Mouse (Mus musculus): ENCODE measurements at regions not wholly inside any gene's neighbourhood (a gene's known extent, or its start where the extent isn't known, plus 50 kb on each side); places are given as distances from the start of the nearest gene placed in this dataset.

DNA sequence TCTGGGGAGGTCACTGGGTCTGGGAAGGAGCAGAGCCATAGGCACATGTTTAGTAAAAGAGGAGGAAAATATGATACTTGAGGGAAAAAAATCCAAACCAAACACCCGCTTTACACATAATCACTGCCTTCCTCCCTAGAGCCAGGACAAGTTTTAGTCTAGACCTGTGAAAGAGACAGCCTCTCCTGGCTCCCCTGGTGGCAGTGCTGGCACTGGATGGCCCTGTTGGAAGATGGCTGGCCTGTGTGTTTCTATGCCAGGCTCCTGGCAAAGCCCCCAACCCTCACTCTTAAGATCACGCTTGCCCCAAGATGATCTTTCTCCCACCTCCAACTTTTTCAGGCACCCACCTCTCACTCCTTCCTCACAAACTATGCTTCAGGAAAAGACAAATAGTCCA, 112.6 kb upstream of the Zfp703 start:
- TF ChIP-seq CTCF (IDR thresholded peaks at IDR 0.05), result no peak
- no peak for DNase-seq (ENCODE audit: extremely low spot score in 1 of 2, low spot score in 2 of 2)
- intact Hi-C loops (cut with DNase I), result no loop called here
- no peak overlapping the region for H3K4me3 ChIP-seq
- no peak overlapping the region for H3K27ac ChIP-seq

DNA sequence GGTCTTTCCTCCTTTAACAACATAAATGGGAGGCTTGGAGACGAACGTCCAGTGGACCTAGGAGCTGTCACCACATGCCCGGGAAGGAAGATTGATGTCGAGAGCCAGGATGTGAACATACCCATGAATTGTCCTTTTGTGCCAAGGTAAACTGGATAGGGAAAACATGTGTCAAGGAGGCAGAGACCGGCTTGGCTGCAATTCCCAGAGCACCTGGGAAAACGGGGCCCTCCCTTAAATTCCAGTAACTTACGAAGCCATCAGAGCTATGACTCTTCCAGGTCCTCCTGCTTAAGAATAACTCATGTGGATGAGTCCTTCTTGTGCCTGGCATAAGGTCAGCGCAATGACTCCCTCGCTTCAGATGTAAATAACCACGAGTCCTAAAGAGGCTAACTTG, 112.2 kb upstream of the Zfp703 start:
- intact Hi-C loops (cut with DNase I), result no loop called here
- Histone ChIP-seq H3K4me3 (no peak overlapping the region), H3K27ac (no peak overlapping the region)
- no peak for DNase-seq (ENCODE audit: extremely low spot score in 1 of 2, low spot score in 2 of 2)
- TF ChIP-seq CTCF (IDR thresholded peaks at IDR 0.05), result no peak

DNA sequence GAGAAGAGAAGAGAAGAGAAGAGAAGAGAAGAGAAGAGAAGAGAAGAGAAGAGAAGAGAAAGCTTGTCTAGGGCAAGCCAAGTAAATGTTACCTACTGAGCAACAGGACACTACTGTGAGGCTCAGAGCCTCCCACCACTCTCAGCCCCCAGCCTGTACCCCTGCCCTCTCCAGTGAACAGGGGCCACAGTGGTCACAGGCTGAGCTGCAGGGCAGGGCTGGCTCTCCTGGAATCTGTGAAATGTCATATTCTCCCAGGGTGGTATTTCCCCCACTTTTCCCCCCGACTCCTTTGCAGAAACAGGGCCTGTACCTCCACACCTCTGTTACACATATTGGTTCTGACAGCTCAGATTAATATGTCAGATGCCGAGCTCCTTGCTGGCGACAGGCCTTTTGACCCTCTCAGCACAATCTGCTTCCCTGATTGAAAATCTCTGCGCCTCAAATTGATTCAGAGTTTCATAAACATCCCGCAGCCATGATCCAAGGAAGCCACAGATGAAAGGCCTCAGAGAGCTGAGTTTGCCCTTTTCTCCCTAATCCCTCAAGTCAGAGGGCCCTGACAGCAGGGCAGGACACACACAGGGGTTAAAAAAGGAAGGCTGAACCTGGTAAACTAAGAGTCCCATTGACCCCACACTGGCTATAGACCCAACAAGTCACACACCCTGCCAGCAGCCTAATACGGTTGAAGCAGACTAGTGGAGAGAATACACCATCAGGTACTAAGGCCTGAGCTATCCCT, 108.8 kb upstream of the Zfp703 start:
- intact Hi-C loops (cut with DNase I), result no loop called here
- DNase-seq (ENCODE audit: extremely low spot score in 1 of 2, low spot score in 2 of 2), result no peak
- TF ChIP-seq CTCF (IDR thresholded peaks at IDR 0.05), result no peak
- no peak overlapping the region for H3K4me3 ChIP-seq
- H3K27ac ChIP-seq, result no peak overlapping the region

DNA sequence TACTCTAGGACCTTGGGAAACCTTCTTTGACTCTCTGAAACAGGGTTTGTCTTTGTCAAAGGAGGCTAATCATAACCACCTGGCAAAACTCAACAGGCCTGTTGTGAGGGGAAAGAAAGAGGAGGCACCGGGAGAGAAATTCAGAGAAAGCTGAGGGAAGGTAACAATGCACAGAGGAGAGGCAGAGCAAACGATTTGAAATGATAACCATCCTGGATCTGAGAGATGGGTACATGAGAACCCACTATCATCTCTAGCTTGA, 108.3 kb upstream of the Zfp703 start:
- intact Hi-C loops (cut with DNase I), result no loop called here
- Histone ChIP-seq H3K4me3 (no peak overlapping the region), H3K27ac (no peak overlapping the region)
- DNase-seq (ENCODE audit: extremely low spot score in 1 of 2, low spot score in 2 of 2), result no peak
- no peak for TF ChIP-seq CTCF (IDR thresholded peaks at IDR 0.05)

DNA sequence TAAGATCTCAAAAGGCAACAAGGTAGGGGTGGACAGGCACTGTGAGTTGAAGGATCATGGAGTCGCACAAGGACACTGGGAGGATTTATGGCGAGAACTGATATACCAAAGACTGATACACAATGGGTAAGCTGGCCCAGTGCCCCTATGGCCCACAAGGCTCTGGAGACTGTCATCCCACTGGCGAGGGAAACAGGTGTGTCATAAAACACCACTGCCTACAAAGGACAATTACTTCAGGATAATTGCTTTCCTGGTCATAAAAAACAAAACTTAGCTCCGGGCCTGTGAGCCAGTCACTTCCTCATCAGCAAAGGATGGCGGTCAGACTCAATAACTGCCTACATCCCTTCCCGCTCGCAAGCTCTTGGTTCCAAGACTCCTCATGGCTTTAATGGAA, 105.3 kb upstream of the Zfp703 start:
- no peak overlapping the region for H3K4me3 ChIP-seq
- no peak overlapping the region for H3K27ac ChIP-seq
- intact Hi-C loops (cut with DNase I), result loop anchor here (2.0 kb wide), 1 partner anchor 55 kb away; no protein-coding TSS in a partner anchor
- no peak for DNase-seq (ENCODE audit: extremely low spot score in 1 of 2, low spot score in 2 of 2)
- no peak for TF ChIP-seq CTCF (IDR thresholded peaks at IDR 0.05)

GRCm38 (mm10) chr8:26872382-26872781, 104.7 kb upstream of the Zfp703 start:
- no peak overlapping the region for H3K4me3 ChIP-seq
- intact Hi-C loops (cut with DNase I), result loop anchor here (2.0 kb wide), 1 partner anchor 56 kb away; no protein-coding TSS in a partner anchor
- peak overlapping the region; percentile 0; the same call in 1 of the 2 replicates for H3K27ac ChIP-seq
- TF ChIP-seq CTCF (IDR thresholded peaks at IDR 0.05), result no peak
- peak in 1 of 2 experiments; percentile 28 for DNase-seq (ENCODE audit: extremely low spot score in 1 of 2, low spot score in 2 of 2)

DNA sequence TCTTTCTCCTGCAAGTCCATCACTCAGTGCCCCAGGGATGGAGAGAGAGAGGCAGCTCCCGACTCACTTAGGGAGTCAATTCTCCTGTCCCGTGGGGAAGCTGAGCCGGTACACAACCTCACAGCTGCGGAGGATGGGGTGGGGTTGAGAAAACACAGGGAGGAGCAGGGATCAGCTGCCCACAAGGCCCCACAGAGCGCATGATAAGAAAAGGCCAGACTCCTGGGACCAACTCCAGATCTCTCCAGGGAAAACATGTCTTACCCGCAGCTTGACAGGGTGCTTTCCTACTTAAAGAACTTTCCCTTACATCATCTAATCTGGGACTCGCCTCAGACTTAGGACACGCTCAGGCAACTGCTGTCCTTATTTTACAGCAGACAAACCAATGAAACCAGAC, 104.3 kb upstream of the Zfp703 start:
- Histone ChIP-seq H3K4me3 (no peak overlapping the region), H3K27ac (peak overlapping the region; percentile 0; the same call in 1 of the 2 replicates)
- intact Hi-C loops (cut with DNase I), result loop anchor here (2.0 kb wide), 1 partner anchor 56 kb away; no protein-coding TSS in a partner anchor
- TF ChIP-seq CTCF (IDR thresholded peaks at IDR 0.05), result no peak
- DNase-seq (ENCODE audit: extremely low spot score in 1 of 2, low spot score in 2 of 2), result no peak

- no peak for TF ChIP-seq CTCF (IDR thresholded peaks at IDR 0.05)
- no peak for DNase-seq (ENCODE audit: extremely low spot score in 1 of 2, low spot score in 2 of 2)
- intact Hi-C loops (cut with DNase I), result no loop called here
- Histone ChIP-seq H3K4me3 (no peak overlapping the region), H3K27ac (peak overlapping the region; percentile 45; the same call in 1 of the 2 replicates)
Observed at GRCm38 (mm10) chr8:26880177-26880576, 96.9 kb upstream of the Zfp703 start.

- intact Hi-C loops (cut with DNase I), result no loop called here
- no peak for DNase-seq (ENCODE audit: extremely low spot score in 1 of 2, low spot score in 2 of 2)
Observed at GRCm38 (mm10) chr8:26881268-26882120, 95.6 kb upstream of the Zfp703 start.

GRCm38 (mm10) chr8:26882616-26883015, 94.5 kb upstream of the Zfp703 start:
- no peak for TF ChIP-seq CTCF (IDR thresholded peaks at IDR 0.05)
- Histone ChIP-seq H3K4me3 (no peak overlapping the region), H3K27ac (no peak overlapping the region)
- intact Hi-C loops (cut with DNase I), result no loop called here
- no peak for DNase-seq (ENCODE audit: extremely low spot score in 1 of 2, low spot score in 2 of 2)

More at GRCm38 (mm10) chr8:26881268-26882120, 95.6 kb upstream of the Zfp703 start:
- TF ChIP-seq CTCF (IDR thresholded peaks at IDR 0.05), result no peak
- no peak overlapping the region for H3K4me3 ChIP-seq
- H3K27ac ChIP-seq, result no peak overlapping the region

- TF ChIP-seq CTCF (IDR thresholded peaks at IDR 0.05), result no peak
- Histone ChIP-seq H3K4me3 (no peak overlapping the region), H3K27ac (no peak overlapping the region)
- DNase-seq (ENCODE audit: extremely low spot score in 1 of 2, low spot score in 2 of 2), result no peak
- intact Hi-C loops (cut with DNase I), result no loop called here
Observed at GRCm38 (mm10) chr8:26883285-26883684, 93.8 kb upstream of the Zfp703 start.

GRCm38 (mm10) chr8:26883770-26884169, 93.4 kb upstream of the Zfp703 start:
- no peak for TF ChIP-seq CTCF (IDR thresholded peaks at IDR 0.05)
- no peak for DNase-seq (ENCODE audit: extremely low spot score in 1 of 2, low spot score in 2 of 2)
- Histone ChIP-seq H3K4me3 (no peak overlapping the region), H3K27ac (no peak overlapping the region)
- intact Hi-C loops (cut with DNase I), result no loop called here

All from left cerebral cortex, adult 2 months (tissue).